Mouse (Mus musculus) midbrain, embryonic 16.5 days (tissue): ENCODE results near the gene Acbd4. TPM values are rescaled to one million over a fixed set of nuclear protein-coding genes. Genes with fewer than 3 reads are reported as not detected.

Experiments used
- ATAC-seq: fragments of 200-750 bp; cut with Nextera tagmentation; 2 replicates; pipeline ENCODE4 v1.8.0; 2017; ENCODE audit warnings: moderate TSS enrichment
- H3K27ac ChIP-seq: fragments of 300-500 bp; sonication (generic); 2 replicates; pipeline ENCODE4 v1.5.1; 2014; ENCODE audit warnings: mild to moderate bottlenecking, low read length, mixed read lengths
- H3K27me3 ChIP-seq: fragments of 300-500 bp; sonication (generic); 2 replicates; pipeline ENCODE4 v1.6.1; 2014; ENCODE audit warnings: low read depth, low read length, mixed read lengths; ENCODE audit not compliant: control insufficient read depth, insufficient read depth
- H3K36me3 ChIP-seq: fragments of 300-500 bp; sonication (generic); 2 replicates; pipeline ENCODE4 v1.6.1; 2014; ENCODE audit warnings: mild to moderate bottlenecking, low read length, moderate library complexity, mixed read lengths; ENCODE audit not compliant: control insufficient read depth, insufficient read depth
- H3K4me1 ChIP-seq: fragments of 300-500 bp; sonication (generic); 2 replicates; pipeline ENCODE4 v1.6.1; 2014; ENCODE audit warnings: mild to moderate bottlenecking, low read length, mixed read lengths; ENCODE audit not compliant: control insufficient read depth, insufficient read depth
- H3K4me2 ChIP-seq: fragments of 300-500 bp; sonication (generic); 2 replicates; pipeline ENCODE4 v1.6.1; 2014; ENCODE audit warnings: mild to moderate bottlenecking, low read length, mixed read lengths
- H3K4me3 ChIP-seq: fragments of 300-500 bp; sonication (generic); 2 replicates; pipeline ENCODE4 v1.5.1; 2014; ENCODE audit warnings: low read depth, mild to moderate bottlenecking, low read length, moderate library complexity, mixed read lengths
- H3K9ac ChIP-seq: fragments of 300-500 bp; sonication (generic); 2 replicates; pipeline ENCODE4 v1.6.1; 2014; ENCODE audit warnings: low read depth, low read length, mixed read lengths
- H3K9me3 ChIP-seq: fragments of 300-500 bp; sonication (generic); replicated peaks from 2 replicates; pipeline ENCODE4 v1.6.1; 2014; ENCODE audit warnings: mild to moderate bottlenecking, low read length, mixed read lengths; ENCODE audit not compliant: control insufficient read depth, poor library complexity, severe bottlenecking
- WGBS: fragments of 180-500 bp; shearing (Covaris S2); extraction: QIAGEN DNeasy Blood & Tissue Kit; methylation state at CpG from one replicate; pipeline ENCODE4 v1.1.7; 2014; 5-methylcytosine and 5-hydroxymethylcytosine counted together
- polyA plus RNA-seq: library from polyadenylated mRNA; unstranded; fragments of >200 nt; fragmentation: Nextera tagmentation; extraction: Ambion mirVana; gene quantifications from 2 replicates; pipeline ENCODE4 v1.2.1, GENCODE M21; 2015

Acbd4 gene
- polyA plus RNA-seq, 1 experiment from 2014 or later, result 13.0 TPM

DNA sequence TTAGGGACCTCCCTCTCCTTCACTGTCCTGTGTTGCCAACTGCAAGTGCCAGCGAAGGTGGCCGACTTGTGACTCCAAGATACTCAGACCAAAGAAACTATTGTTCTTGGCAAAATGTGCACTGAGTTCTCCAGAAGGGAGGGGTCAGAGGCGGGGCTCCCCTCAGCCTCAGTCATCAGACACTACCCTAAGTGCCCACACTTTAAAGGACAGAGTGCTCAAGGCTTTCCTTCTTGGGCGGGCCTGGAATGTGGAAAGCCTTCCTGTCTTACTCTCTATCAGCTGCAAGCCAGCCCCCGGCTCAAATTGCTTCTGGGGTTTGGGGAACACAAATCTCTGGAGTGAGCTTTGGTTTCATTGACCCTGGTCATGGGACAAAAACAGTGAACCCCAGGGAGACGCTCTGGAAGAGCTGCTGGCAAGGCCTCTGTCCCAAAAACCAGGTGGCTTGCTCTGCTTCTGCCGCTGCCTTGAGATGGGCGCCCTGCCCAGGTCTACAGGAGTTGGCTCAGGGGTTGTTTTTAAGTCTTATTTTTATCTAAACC lies 34.0 kb upstream of the Acbd4 start:
- no peaks in the 10 kb centered on the region for H3K4me1 ChIP-seq
- H3K36me3 ChIP-seq, result peaks cover 33% of the 10 kb centered on the region
- no peak for ATAC-seq
- no peak overlapping the region for H3K27ac ChIP-seq
- H3K9ac ChIP-seq, result no peak overlapping the region
- no peak overlapping the region for H3K4me2 ChIP-seq
- H3K4me3 ChIP-seq, result no peak overlapping the region
- no peaks in the 10 kb centered on the region for H3K27me3 ChIP-seq
- WGBS, result 84% methylated on average over 8 of the region's 8 CpGs
- no peaks in the 10 kb centered on the region for H3K9me3 ChIP-seq

- Histone ChIP-seq H3K4me1 (no peaks in the 10 kb centered on the region), H3K4me2 (no peak overlapping the region), H3K36me3 (peaks cover 30% of the 10 kb centered on the region), H3K27ac (no peak overlapping the region), H3K4me3 (no peak overlapping the region), H3K27me3 (no peaks in the 10 kb centered on the region), H3K9me3 (no peaks in the 10 kb centered on the region), H3K9ac (no peak overlapping the region)
- no peak for ATAC-seq
- 92% methylated on average over 4 of the region's 4 CpGs for WGBS
Measured at GRCm38 (mm10) chr11:103068272-103068671, 33.2 kb upstream of the Acbd4 start.

- H3K27ac ChIP-seq, result no peak overlapping the region
- no peak for ATAC-seq
- 95% methylated on average over 11 of the region's 11 CpGs for WGBS
Measured at GRCm38 (mm10) chr11:103068884-103069283, 32.6 kb upstream of the Acbd4 start.

GRCm38 (mm10) chr11:103069731-103070130 lies 31.8 kb upstream of the Acbd4 start:
- 98% methylated on average over 2 of the region's 2 CpGs for WGBS
- no peak for ATAC-seq
- H3K9me3 ChIP-seq, result no peaks in the 10 kb centered on the region

More at GRCm38 (mm10) chr11:103068884-103069283, 32.6 kb upstream of the Acbd4 start:
- peaks cover 24% of the 10 kb centered on the region for H3K36me3 ChIP-seq
- no peaks in the 10 kb centered on the region for H3K4me1 ChIP-seq
- no peak overlapping the region for H3K4me3 ChIP-seq
- no peak overlapping the region for H3K9ac ChIP-seq
- no peaks in the 10 kb centered on the region for H3K27me3 ChIP-seq
- H3K4me2 ChIP-seq, result no peak overlapping the region
- no peaks in the 10 kb centered on the region for H3K9me3 ChIP-seq

GRCm38 (mm10) chr11:103070322-103070880 lies 31.1 kb upstream of the Acbd4 start:
- H3K9ac ChIP-seq, result no peak overlapping the region
- no peak for ATAC-seq
- no peak overlapping the region for H3K4me3 ChIP-seq
- 94% methylated on average over 10 of the region's 10 CpGs for WGBS
- no peak overlapping the region for H3K4me2 ChIP-seq
- no peaks in the 10 kb centered on the region for H3K4me1 ChIP-seq
- H3K27me3 ChIP-seq, result no peaks in the 10 kb centered on the region
- no peaks in the 10 kb centered on the region for H3K9me3 ChIP-seq
- H3K36me3 ChIP-seq, result peaks cover 16% of the 10 kb centered on the region
- H3K27ac ChIP-seq, result no peak overlapping the region

More at GRCm38 (mm10) chr11:103069731-103070130, 31.8 kb upstream of the Acbd4 start:
- no peaks in the 10 kb centered on the region for H3K27me3 ChIP-seq
- H3K4me3 ChIP-seq, result no peak overlapping the region
- no peaks in the 10 kb centered on the region for H3K4me1 ChIP-seq
- no peak overlapping the region for H3K4me2 ChIP-seq
- H3K27ac ChIP-seq, result no peak overlapping the region
- peaks cover 16% of the 10 kb centered on the region for H3K36me3 ChIP-seq
- H3K9ac ChIP-seq, result no peak overlapping the region

DNA sequence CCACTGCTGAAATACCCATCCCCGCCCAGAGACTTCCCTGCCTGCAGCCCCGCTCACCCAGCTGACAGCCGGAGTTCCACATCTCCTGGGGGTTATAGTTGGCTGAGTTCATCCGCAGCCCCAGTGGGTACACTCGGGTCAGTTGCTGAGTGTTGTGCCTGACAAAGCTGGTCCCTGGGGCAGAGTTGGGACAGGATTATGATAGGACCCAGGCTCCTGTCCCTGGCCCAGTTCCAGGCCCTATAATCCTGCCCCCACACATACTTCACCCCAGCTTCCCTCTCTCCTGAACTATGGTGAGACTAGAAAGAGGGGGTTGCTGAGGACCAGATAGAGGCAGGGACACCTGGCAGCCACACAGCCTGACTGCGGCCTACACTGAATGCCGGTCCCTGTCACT lies 27.8 kb upstream of the Acbd4 start:
- Histone ChIP-seq H3K36me3 (peaks cover 4% of the 10 kb centered on the region; the same call in 1 of the 2 replicates), H3K9ac (no peak overlapping the region), H3K27ac (no peak overlapping the region), H3K9me3 (no peaks in the 10 kb centered on the region), H3K4me1 (no peaks in the 10 kb centered on the region), H3K4me3 (no peak overlapping the region), H3K27me3 (no peaks in the 10 kb centered on the region), H3K4me2 (no peak overlapping the region)
- ATAC-seq, result no peak
- WGBS, result 78% methylated on average over 7 of the region's 7 CpGs

GRCm38 (mm10) chr11:103074121-103074650 lies 27.3 kb upstream of the Acbd4 start:
- no peak overlapping the region for H3K4me3 ChIP-seq
- H3K27me3 ChIP-seq, result 0 out of 2 replicates have a peak, but pooled peaks cover 1% of the 10 kb centered on the region
- no peak overlapping the region for H3K27ac ChIP-seq
- no peak overlapping the region for H3K4me2 ChIP-seq
- no peaks in the 10 kb centered on the region for H3K9me3 ChIP-seq
- H3K9ac ChIP-seq, result no peak overlapping the region
- no peaks in the 10 kb centered on the region for H3K4me1 ChIP-seq
- ATAC-seq, result no peak
- H3K36me3 ChIP-seq, result peaks cover 1% of the 10 kb centered on the region; the same call in 1 of the 2 replicates
- WGBS, result 60% methylated on average over 10 of the region's 10 CpGs

GRCm38 (mm10) chr11:103074796-103075323 lies 26.6 kb upstream of the Acbd4 start:
- WGBS, result 23% methylated on average over 10 of the region's 10 CpGs
- H3K4me2 ChIP-seq, result no peak overlapping the region
- H3K9ac ChIP-seq, result no peak overlapping the region
- no peaks in the 10 kb centered on the region for H3K4me1 ChIP-seq
- H3K4me3 ChIP-seq, result no peak overlapping the region
- no peaks in the 10 kb centered on the region for H3K9me3 ChIP-seq
- no peak overlapping the region for H3K27ac ChIP-seq
- H3K36me3 ChIP-seq, result no peaks in the 10 kb centered on the region
- ATAC-seq, result no peak
- H3K27me3 ChIP-seq, result peaks cover 8% of the 10 kb centered on the region; the same call in 1 of the 2 replicates

DNA sequence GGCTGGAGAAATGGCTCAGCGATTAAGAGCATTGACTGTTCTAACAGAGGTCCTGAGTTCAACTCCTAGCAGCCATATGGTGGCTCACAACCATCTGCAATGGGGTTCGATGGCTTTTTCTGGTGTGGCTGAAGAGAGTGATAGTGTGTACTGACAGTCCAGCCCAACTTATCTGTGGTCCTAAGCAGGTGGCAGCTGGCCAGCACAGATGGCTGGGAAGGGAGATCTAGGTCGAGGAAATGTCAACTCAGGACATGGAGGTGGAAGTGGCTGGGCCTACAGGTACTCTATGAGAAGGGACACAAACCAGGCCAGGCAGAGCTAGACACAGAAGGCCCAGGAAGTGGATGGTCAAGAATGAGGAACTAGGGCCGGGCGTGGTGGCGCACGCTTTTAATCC lies 25.5 kb upstream of the Acbd4 start:
- Histone ChIP-seq H3K4me3 (no peak overlapping the region), H3K9me3 (no peaks in the 10 kb centered on the region), H3K4me1 (peaks cover 6% of the 10 kb centered on the region; the same call in 1 of the 2 replicates), H3K9ac (no peak overlapping the region), H3K36me3 (no peaks in the 10 kb centered on the region), H3K4me2 (no peak overlapping the region), H3K27me3 (peaks cover 9% of the 10 kb centered on the region; the same call in 1 of the 2 replicates), H3K27ac (no peak overlapping the region)
- 91% methylated on average over 7 of the region's 7 CpGs for WGBS
- no peak for ATAC-seq
